Mouse (Mus musculus): ENCODE data around the gene Grpel1.

DNA sequence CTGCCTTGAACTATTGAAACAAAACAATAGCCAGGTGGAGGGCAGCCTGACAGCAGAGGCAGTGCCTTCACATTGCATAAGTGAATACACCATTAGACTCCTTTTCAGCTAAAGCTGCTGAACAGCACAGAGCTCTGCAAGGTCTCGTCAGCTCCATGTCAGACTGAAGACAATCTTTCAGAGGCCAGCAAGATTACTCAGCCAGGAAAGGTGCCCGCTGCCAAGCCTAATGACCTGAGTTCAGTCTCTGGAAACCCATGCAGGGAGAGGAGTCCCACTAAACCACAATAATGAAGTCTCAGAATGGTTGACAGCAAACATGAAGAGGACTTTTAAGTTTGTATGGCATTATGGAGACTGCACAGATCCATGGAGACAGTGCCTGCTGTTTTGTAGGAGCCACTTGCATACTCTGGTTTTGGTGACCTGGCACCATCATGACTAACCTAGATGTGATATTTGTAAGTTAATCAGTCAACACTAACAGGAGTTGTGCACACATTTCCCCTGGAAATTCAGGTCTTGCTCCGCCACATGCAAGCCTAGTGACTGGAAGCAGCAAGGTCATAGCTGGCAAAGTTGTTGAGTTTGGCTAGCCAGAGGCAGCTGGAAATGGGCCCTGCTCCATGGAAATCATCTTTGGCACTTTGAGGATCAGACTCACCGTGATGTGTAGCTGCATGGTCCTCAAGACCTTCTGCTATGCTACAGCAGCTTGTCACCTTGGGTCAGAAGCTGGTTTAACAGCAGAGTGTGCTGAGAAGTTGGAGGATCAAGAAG is 8.3 kb downstream of the Grpel1 start:
- no peak for TF ChIP-seq EP300 (IDR thresholded peaks at IDR 0.05)
- no peak for TF ChIP-seq CTCF (IDR thresholded peaks at IDR 0.05)

Measured in lung, postnatal 0 days (tissue).